9 mouse cellular contexts compared by ENCODE assay signal in genomic region chr2:127337531-127337930, GRCm38 (mm10). TPM values are rescaled to one million over a fixed set of nuclear protein-coding genes. Genes with fewer than 3 reads are reported as not detected.
DNase-seq lines count a peak whose midpoint lies in the region; ATAC-seq and TF ChIP-seq lines count a peak whose summit lies in the region.
"Had no signal": no experiment of that assay in that cellular context is flagged by ENCODE, and none has a peak within 500 bp of the region (broad histone marks: within the 10 kb centered on the region; RNA-seq: fewer than 3 reads in every experiment).

No protein-coding gene starts in this region.

- H3K36me3 ChIP-seq in hindbrain, embryonic 10.5 days: no peaks in the 10 kb centered on the region
- no peaks in the 10 kb centered on the region for H3K36me3 ChIP-seq in hindbrain, embryonic 11.5 days (ENCODE audit: control insufficient read depth, insufficient read depth, low read length)
- no peaks in the 10 kb centered on the region for H3K36me3 ChIP-seq in hindbrain, embryonic 14.5 days (replicated peaks; ENCODE audit: control insufficient read depth, insufficient read depth)
- H3K36me3 ChIP-seq in myocyte (ENCODE audit: control insufficient read depth, insufficient read depth): no peaks in the 10 kb centered on the region

- no peaks in the 10 kb centered on the region for H3K79me2 ChIP-seq in myocyte (ENCODE audit: control insufficient read depth, insufficient read depth)

- H3K9ac ChIP-seq in hindbrain, embryonic 11.5 days (ENCODE audit: low read depth, low read length): no peak overlapping the region
- no peak overlapping the region for H3K9ac ChIP-seq in hindbrain, embryonic 14.5 days

- no peaks in the 10 kb centered on the region for H3K9me3 ChIP-seq in hindbrain, embryonic 10.5 days
- no peaks in the 10 kb centered on the region for H3K9me3 ChIP-seq in hindbrain, embryonic 11.5 days (ENCODE audit: control insufficient read depth, low read length)
- H3K9me3 ChIP-seq in hindbrain, embryonic 14.5 days (ENCODE audit: control insufficient read depth, low read length): no peaks in the 10 kb centered on the region

- no peak overlapping the region for H3K4me2 ChIP-seq in hindbrain, embryonic 11.5 days (replicated peaks; ENCODE audit: low read depth, low read length)
- peak overlapping the region; percentile 95 for H3K4me2 ChIP-seq in hindbrain, embryonic 14.5 days (replicated peaks)
- peak overlapping the region; percentile 85 for H3K4me2 ChIP-seq in myocyte (ENCODE audit: low read depth)

- no peak for TF ChIP-seq POLR2A in myocyte (IDR thresholded peaks at IDR 0.05; ENCODE audit: insufficient read length, low read depth)

- ATAC-seq in hindbrain, embryonic 11.5 days (ENCODE audit: low FRiP score): no peak
- ATAC-seq in hindbrain, embryonic 14.5 days (ENCODE audit: low FRiP score): no peak

- no peak overlapping the region for H3K27ac ChIP-seq in hindbrain, embryonic 10.5 days
- no peak overlapping the region for H3K27ac ChIP-seq in hindbrain, embryonic 11.5 days (ENCODE audit: low read depth, low read length)
- H3K27ac ChIP-seq in hindbrain, embryonic 14.5 days: no peak overlapping the region
- H3K27ac ChIP-seq: left cerebral cortex, adult 2 months had no signal

- WGBS in hindbrain, embryonic 10.5 days: 74% methylated on average over 11 of the region's 11 CpGs
- WGBS in hindbrain, embryonic 11.5 days: 67% methylated on average over 11 of the region's 11 CpGs
- WGBS in hindbrain, embryonic 14.5 days: 65% methylated on average over 11 of the region's 11 CpGs

- H3ac ChIP-seq in myocyte (ENCODE audit: control insufficient read depth, insufficient read length): no peak overlapping the region

- DNase-seq in hindbrain, embryonic 10.5 days (ENCODE audit: low spot score): no peak
- no peak for DNase-seq in hindbrain, embryonic 11.5 days (ENCODE audit: low spot score)
- DNase-seq in R1 (ENCODE audit: low read depth, low spot score): peak; percentile 13
- no peak for DNase-seq in hindbrain, embryonic 14.5 days (ENCODE audit: low spot score)
- DNase-seq in Muller cell, postnatal 12 days (ENCODE audit: inconsistent ontology term): no peak
- DNase-seq in ovary, postnatal 36 days (ENCODE audit: low spot score): no peak
- no peak for DNase-seq in urinary bladder, adult 18-20 months (ENCODE audit: low spot score in 2 of 2)

- peaks cover 50% of the 10 kb centered on the region for H3K27me3 ChIP-seq in hindbrain, embryonic 10.5 days (ENCODE audit: insufficient read depth, poor library complexity, severe bottlenecking)
- H3K27me3 ChIP-seq in hindbrain, embryonic 11.5 days (ENCODE audit: control insufficient read depth, insufficient read depth, low read length): peaks cover 29% of the 10 kb centered on the region
- H3K27me3 ChIP-seq in hindbrain, embryonic 14.5 days (ENCODE audit: control insufficient read depth, insufficient read depth, low read length): peaks cover 31% of the 10 kb centered on the region
- no peaks in the 10 kb centered on the region for H3K27me3 ChIP-seq in myocyte (ENCODE audit: control insufficient read depth, insufficient read depth, insufficient read length)

- H3K4me3 ChIP-seq in hindbrain, embryonic 10.5 days: peak overlapping the region; percentile 61; the same call in 1 of the 2 replicates
- H3K4me3 ChIP-seq in hindbrain, embryonic 11.5 days (ENCODE audit: low read depth, low read length): no peak overlapping the region
- H3K4me3 ChIP-seq in hindbrain, embryonic 14.5 days (replicated peaks; ENCODE audit: low read length): peak overlapping the region; percentile 53; the same call in 1 of the 2 replicates
- H3K4me3 ChIP-seq in myocyte: peak overlapping the region; percentile 29

- H3K4me1 ChIP-seq in hindbrain, embryonic 10.5 days (replicated peaks): peaks cover 21% of the 10 kb centered on the region
- H3K4me1 ChIP-seq in hindbrain, embryonic 11.5 days (replicated peaks; ENCODE audit: control insufficient read depth, insufficient read depth, low read length): no peaks in the 10 kb centered on the region
- 0 out of 2 replicates have a peak, but pooled peaks cover 13% of the 10 kb centered on the region for H3K4me1 ChIP-seq in hindbrain, embryonic 14.5 days (replicated peaks; ENCODE audit: control insufficient read depth, insufficient read depth, low read length)

TF ChIP-seq in myocyte, 11 proteins besides CTCF, POLR2A, EP300 and RAD21:
- peak in 1 of 3 experiments; percentile 14 for TF ChIP-seq MYOD1 (IDR thresholded peaks at IDR 0.05; ENCODE audit: control insufficient read depth in 1 of 3, insufficient read length in 2 of 3, low read depth in 2 of 3)
- TF ChIP-seq CEBPB (IDR thresholded peaks at IDR 0.05; ENCODE audit: insufficient read depth, poor library complexity, severe bottlenecking): no peak

RNA-seq across cellular contexts. Expression of gene Astl, which starts 0.9 kb away (rescaled TPM):
- polyA plus RNA-seq in hindbrain, embryonic 10.5 days (2016; fragmentation: Nextera tagmentation; extraction: Ambion mirVana): not detected in 2 replicates
- polyA plus RNA-seq in hindbrain, embryonic 11.5 days (2014; fragmentation: Nextera tagmentation; extraction: Ambion mirVana): not detected in 2 replicates
- polyA plus RNA-seq in hindbrain, embryonic 14.5 days (2014; fragmentation: Nextera tagmentation; extraction: Ambion mirVana): not detected in 2 replicates
- 0.01 TPM for polyA plus RNA-seq in myocyte (2012; fragmentation: generic; extraction: Trizol)

RNA-seq across cellular contexts. Expression of gene Dusp2, which starts 1.6 kb away (rescaled TPM):
- polyA plus RNA-seq in hindbrain, embryonic 10.5 days (2016; fragmentation: Nextera tagmentation; extraction: Ambion mirVana): 5.2 and 5.7 TPM in 2 replicates
- polyA plus RNA-seq in hindbrain, embryonic 11.5 days (2014; fragmentation: Nextera tagmentation; extraction: Ambion mirVana): 4.9 and 5.5 TPM in 2 replicates
- polyA plus RNA-seq in hindbrain, embryonic 14.5 days (2014; fragmentation: Nextera tagmentation; extraction: Ambion mirVana): 12.5 and 15.2 TPM in 2 replicates
- 4.5 TPM for polyA plus RNA-seq in myocyte (2012; fragmentation: generic; extraction: Trizol)

RNA-seq across cellular contexts. Expression of gene Adra2b, which starts 25.5 kb away (rescaled TPM):
- polyA plus RNA-seq in hindbrain, embryonic 10.5 days (2016; fragmentation: Nextera tagmentation; extraction: Ambion mirVana): 2.3 and 3.0 TPM in 2 replicates
- polyA plus RNA-seq in hindbrain, embryonic 11.5 days (2014; fragmentation: Nextera tagmentation; extraction: Ambion mirVana): 2.7 and 3.5 TPM in 2 replicates
- 0.53 and 0.79 TPM in 2 replicates for polyA plus RNA-seq in hindbrain, embryonic 14.5 days (2014; fragmentation: Nextera tagmentation; extraction: Ambion mirVana)
- not detected for polyA plus RNA-seq in myocyte (2012; fragmentation: generic; extraction: Trizol)
